Mouse (Mus musculus) ES-E14 (cell line): Measurements from ENCODE around the gene Mdm2. TPM values are rescaled to one million over a fixed set of nuclear protein-coding genes. Genes with fewer than 3 reads are reported as not detected.

Experiments
- DNase-seq: peaks from one replicate; pipeline ENCODE4 v3.0.0-alpha.2; 2013; ENCODE audit warnings: low read depth, low spot score
- H3K27ac ChIP-seq: 2 replicates; pipeline ENCODE4 v1.5.1; 2012; ENCODE audit warnings: low read depth, mild to moderate bottlenecking, low read length, moderate library complexity, mixed read lengths; ENCODE audit not compliant: poor library complexity, insufficient read depth, severe bottlenecking
- H3K36me3 ChIP-seq: 2 replicates; pipeline ENCODE4 v1.6.1; 2012; ENCODE audit warnings: mild to moderate bottlenecking, low read length, moderate library complexity, mixed read lengths; ENCODE audit not compliant: control insufficient read depth, poor library complexity, insufficient read depth, severe bottlenecking
- H3K4me1 ChIP-seq, 2 experiments: fragments of 150-350 bp in 1 of 2; sonication (generic) in 1 of 2; 2 replicates each; pipeline ENCODE4 v1.6.1; 2012; ENCODE audit warnings: low read length in 2 of 2, mild to moderate bottlenecking in 1 of 2, mixed read lengths in 1 of 2; ENCODE audit not compliant: control insufficient read depth in 2 of 2, insufficient read depth in 2 of 2, poor library complexity in 1 of 2
- H3K4me3 ChIP-seq, 2 experiments: fragments of 150-350 bp in 1 of 2; sonication (generic) in 1 of 2; 2 replicates each; pipeline ENCODE4 v1.5.1; 2012; ENCODE audit warnings: low read length in 2 of 2, low read depth in 1 of 2, mild to moderate bottlenecking in 1 of 2, mixed read lengths in 1 of 2; ENCODE audit not compliant: insufficient read depth in 1 of 2, poor library complexity in 1 of 2, severe bottlenecking in 1 of 2
- H3K9ac ChIP-seq: 2 replicates; pipeline ENCODE4 v1.6.1; 2012; ENCODE audit warnings: low read depth, mild to moderate bottlenecking, low read length, mixed read lengths; ENCODE audit not compliant: poor library complexity, insufficient read depth, severe bottlenecking
- H3K9me3 ChIP-seq: fragments of 150-350 bp; sonication (generic); 2 replicates; pipeline ENCODE4 v1.6.1; 2012; ENCODE audit warnings: low read depth, mild to moderate bottlenecking, low read length; ENCODE audit not compliant: control insufficient read depth, insufficient read depth
- CHD2 ChIP-seq: IDR thresholded peaks from 2 replicates; pipeline ENCODE4 v1.6.1; 2014; ENCODE audit warnings: mild to moderate bottlenecking, low read depth, low read length, inconsistent platforms
- HCFC1 ChIP-seq: IDR thresholded peaks from 2 replicates; pipeline ENCODE4 v1.6.1; 2012; ENCODE audit warnings: low read length, inconsistent platforms, borderline replicate concordance; ENCODE audit not compliant: insufficient read depth
- MAFK ChIP-seq: IDR thresholded peaks from 2 replicates; pipeline ENCODE4 v1.6.1; 2014; ENCODE audit warnings: mild to moderate bottlenecking, low read depth, low read length, inconsistent platforms; ENCODE audit not compliant: insufficient read depth
- ZC3H11A ChIP-seq: IDR thresholded peaks from 2 replicates; pipeline ENCODE4 v1.6.1; 2012; ENCODE audit warnings: low read depth, mild to moderate bottlenecking, inconsistent platforms, low read length, borderline replicate concordance
- ZNF384 ChIP-seq: IDR thresholded peaks from 2 replicates; pipeline ENCODE4 v1.6.1; 2012; ENCODE audit warnings: low read depth, low read length, inconsistent platforms
- in situ Hi-C, 2 experiments: fragments of 600-800 bp; cut with MboI; formaldehyde crosslinking; loops; one replicate each; pipeline ENCODE4 v1.15.1; 2025; ENCODE audit warnings: low sequenced_read_pairs in 2 of 2, inconsistent platforms in 1 of 2; ENCODE audit not compliant: unreplicated experiment in 2 of 2
- total RNA-seq: library from RNA; depleted of rRNA; stranded (reverse); fragments of 300-350 nt; gene quantifications from 2 replicates; pipeline ENCODE4 v1.2.3, GENCODE M21; 2012

Gene Mdm2
- total RNA-seq, 1 experiment: 178 TPM

- in situ Hi-C loops: loop anchor here (5.0 to 10.0 kb wide), 2 partner anchors 219 to 222 kb away; no protein-coding TSS in a partner anchor
- no peak overlapping the region for H3K4me3 ChIP-seq
- no peak for DNase-seq
- H3K9ac ChIP-seq: no peak overlapping the region
- peak; percentile 97 for TF ChIP-seq ZNF384
- peak; percentile 48; the same call in 1 of the 2 replicates for TF ChIP-seq ZC3H11A
- no peak for TF ChIP-seq HCFC1
- TF ChIP-seq CHD2: no peak
- no peak for TF ChIP-seq MAFK
- H3K4me1 ChIP-seq: no peaks in the 10 kb centered on the region
- H3K36me3 ChIP-seq: no peaks in the 10 kb centered on the region
- no peaks in the 10 kb centered on the region for H3K9me3 ChIP-seq
- H3K27ac ChIP-seq: no peak overlapping the region
Measured at GRCm38 (mm10) chr10:117676644-117677313, 33.8 kb downstream of the Mdm2 start.

- TF ChIP-seq CHD2: no peak
- no peak for TF ChIP-seq MAFK
- TF ChIP-seq HCFC1: no peak
- no peak for TF ChIP-seq ZC3H11A
- no peak for TF ChIP-seq ZNF384
- no peaks in the 10 kb centered on the region for H3K4me1 ChIP-seq
- H3K9me3 ChIP-seq: no peaks in the 10 kb centered on the region
- H3K27ac ChIP-seq: no peak overlapping the region
- no peak overlapping the region for H3K4me3 ChIP-seq
- H3K36me3 ChIP-seq: no peaks in the 10 kb centered on the region
- in situ Hi-C loops: loop anchor here (5.0 to 10.0 kb wide), 2 partner anchors 219 to 221 kb away; no protein-coding TSS in a partner anchor
- no peak for DNase-seq
- H3K9ac ChIP-seq: no peak overlapping the region
Measured at GRCm38 (mm10) chr10:117676036-117676643, 34.4 kb downstream of the Mdm2 start.

GRCm38 (mm10) chr10:117675096-117676035 lies 35.2 kb downstream of the Mdm2 start:
- H3K9ac ChIP-seq: no peak overlapping the region
- no peak overlapping the region for H3K27ac ChIP-seq
- H3K9me3 ChIP-seq: no peaks in the 10 kb centered on the region
- H3K4me1 ChIP-seq: no peaks in the 10 kb centered on the region
- no peaks in the 10 kb centered on the region for H3K36me3 ChIP-seq
- H3K4me3 ChIP-seq: no peak overlapping the region
- DNase-seq: no peak
- in situ Hi-C loops: loop anchor here (5.0 to 10.0 kb wide), 2 partner anchors 218 to 221 kb away; no protein-coding TSS in a partner anchor
- TF ChIP-seq ZC3H11A: no peak
- no peak for TF ChIP-seq ZNF384
- TF ChIP-seq CHD2: no peak
- no peak for TF ChIP-seq HCFC1
- no peak for TF ChIP-seq MAFK

- Histone ChIP-seq H3K9ac (no peak overlapping the region), H3K4me3 (no peak overlapping the region), H3K4me1 (no peaks in the 10 kb centered on the region), H3K9me3 (no peaks in the 10 kb centered on the region), H3K36me3 (no peaks in the 10 kb centered on the region), H3K27ac (no peak overlapping the region)
- no peak for TF ChIP-seq ZNF384
- no peak for TF ChIP-seq CHD2
- TF ChIP-seq MAFK: no peak
- TF ChIP-seq ZC3H11A: no peak
- TF ChIP-seq HCFC1: no peak
- DNase-seq: no peak
- in situ Hi-C loops: loop anchor here (5.0 to 10.0 kb wide), 2 partner anchors 217 to 220 kb away; no protein-coding TSS in a partner anchor
Measured at GRCm38 (mm10) chr10:117674359-117675019, 36.1 kb downstream of the Mdm2 start.
